ENCODE assay signal across 8 mouse cellular contexts in genomic region chr4:155086108-155087024, GRCm38 (mm10). TPM values are rescaled to one million over a fixed set of nuclear protein-coding genes. Genes with fewer than 3 reads are reported as not detected.
DNase-seq lines count a peak whose midpoint lies in the region; ATAC-seq and TF ChIP-seq lines count a peak whose summit lies in the region.

Gene Rer1, minus strand, starts transcription at chr4:155086382.
Gene Morn1, plus strand, starts transcription at chr4:155086577.

- under 1% methylated on average over 78 of the region's 85 CpGs for WGBS in heart, embryonic 11.5 days (ENCODE audit: insufficient replicate concordance)
- under 1% methylated on average over 73 of the region's 85 CpGs for WGBS in kidney, embryonic 16.5 days
- under 1% methylated on average over 84 of the region's 85 CpGs for WGBS in liver, adult 2 months

- H3K4me3 ChIP-seq in C2C12 (ENCODE audit: insufficient read depth, poor library complexity, severe bottlenecking) (peak within 1 kb of the TSS; percentile 76), myocyte (peak within 1 kb of the TSS; percentile 69)
- H3K4me3 ChIP-seq in erythroblast, embryonic 14.5 days (replicated peaks) = peak within 1 kb of the TSS; percentile 68
- peak within 1 kb of the TSS; percentile 88 for H3K4me3 ChIP-seq in heart, embryonic 11.5 days (ENCODE audit: low read depth, low read length)
- H3K4me3 ChIP-seq in kidney, embryonic 16.5 days (ENCODE audit: low read length) = peak within 1 kb of the TSS; percentile 76
- peak within 1 kb of the TSS; percentile 82 for H3K4me3 ChIP-seq in liver, adult 2 months (ENCODE audit: insufficient read depth, low read depth, low read length)

- no peaks in the 10 kb centered on the region for H3K27me3 ChIP-seq in C2C12 (ENCODE audit: control insufficient read depth, insufficient read depth, insufficient read length)
- H3K27me3 ChIP-seq in erythroblast, embryonic 14.5 days (ENCODE audit: control insufficient read depth) = no peaks in the 10 kb centered on the region
- no peaks in the 10 kb centered on the region for H3K27me3 ChIP-seq in heart, embryonic 11.5 days (ENCODE audit: control insufficient read depth, insufficient read depth, low read length)
- no peaks in the 10 kb centered on the region for H3K27me3 ChIP-seq in kidney, embryonic 16.5 days (ENCODE audit: insufficient read depth, low read length)
- H3K27me3 ChIP-seq in liver, adult 2 months (ENCODE audit: control insufficient read depth, insufficient read depth, low read length) = no peaks in the 10 kb centered on the region
- H3K27me3 ChIP-seq in myocyte (ENCODE audit: control insufficient read depth, insufficient read depth, insufficient read length) = no peaks in the 10 kb centered on the region
- H3K27me3 ChIP-seq in splenic B cell, adult 2 months (ENCODE audit: control insufficient read depth, insufficient read depth, low read length, poor library complexity, severe bottlenecking) = no peaks in the 10 kb centered on the region

- peaks cover 22% of the 10 kb centered on the region for H3K36me3 ChIP-seq in C2C12 (ENCODE audit: control insufficient read depth, insufficient read depth)
- peaks cover 46% of the 10 kb centered on the region for H3K36me3 ChIP-seq in erythroblast, embryonic 14.5 days (ENCODE audit: control insufficient read depth)
- H3K36me3 ChIP-seq in heart, embryonic 11.5 days (ENCODE audit: control insufficient read depth, insufficient read depth, low read length) = peaks cover 1% of the 10 kb centered on the region; the same call in 1 of the 2 replicates
- peaks cover 14% of the 10 kb centered on the region for H3K36me3 ChIP-seq in kidney, embryonic 16.5 days (ENCODE audit: insufficient read depth, low read length)
- H3K36me3 ChIP-seq in liver, adult 2 months (ENCODE audit: control insufficient read depth, insufficient read depth, low read length) = peaks cover 5% of the 10 kb centered on the region
- peaks cover 13% of the 10 kb centered on the region for H3K36me3 ChIP-seq in myocyte (ENCODE audit: control insufficient read depth, insufficient read depth)
- peaks cover 4% of the 10 kb centered on the region; the same call in 1 of the 2 replicates for H3K36me3 ChIP-seq in splenic B cell, adult 2 months (ENCODE audit: control insufficient read depth, insufficient read depth, low read length, poor library complexity, severe bottlenecking)

- peaks cover 38% of the 10 kb centered on the region for H3K79me3 ChIP-seq in C2C12 (ENCODE audit: low read depth)

- H3K4me2 ChIP-seq in heart, embryonic 11.5 days = peak within 1 kb of the TSS; percentile 91
- H3K4me2 ChIP-seq in kidney, embryonic 16.5 days (replicated peaks; ENCODE audit: low read depth, low read length) = peak within 1 kb of the TSS; percentile 91
- H3K4me2 ChIP-seq in myocyte (ENCODE audit: low read depth) = peak within 1 kb of the TSS; percentile 99

- peak within 1 kb of the TSS; percentile 97 for H3K9ac ChIP-seq in heart, embryonic 11.5 days (ENCODE audit: low read depth, low read length)
- H3K9ac ChIP-seq in kidney, embryonic 16.5 days (replicated peaks; ENCODE audit: low read length) = peak within 1 kb of the TSS; percentile 89
- H3K9ac ChIP-seq in liver, adult 2 months (ENCODE audit: low read depth, low read length) = peak within 1 kb of the TSS; percentile 92

- peak; percentile 95 for ATAC-seq in heart, embryonic 11.5 days (replicated peaks; ENCODE audit: insufficient number of reproducible peaks, low FRiP score, low TSS enrichment)
- peak; percentile 98 for ATAC-seq in kidney, embryonic 16.5 days (ENCODE audit: low FRiP score, low TSS enrichment)

- H3ac ChIP-seq in C2C12 (ENCODE audit: control insufficient read depth, insufficient read length, low read depth) = peak within 1 kb of the TSS; percentile 95
- H3ac ChIP-seq in myocyte (ENCODE audit: control insufficient read depth, insufficient read length) = peak within 1 kb of the TSS; percentile 72

- TF ChIP-seq CTCF in C2C12 (IDR thresholded peaks at IDR 0.05; ENCODE audit: control insufficient read depth, insufficient read depth, insufficient read length) = no peak
- no peak for TF ChIP-seq CTCF in brain, embryonic 14.5 days (IDR thresholded peaks at IDR 0.05; ENCODE audit: borderline replicate concordance, extremely low read depth, insufficient read depth, insufficient read length)
- TF ChIP-seq CTCF in liver, adult 2 months (IDR thresholded peaks at IDR 0.05; ENCODE audit: low read depth, low read length) = no peak

- H3K9me3 ChIP-seq in erythroblast, embryonic 14.5 days (ENCODE audit: control insufficient read depth, low read length) = no peaks in the 10 kb centered on the region
- H3K9me3 ChIP-seq in heart, embryonic 11.5 days (replicated peaks; ENCODE audit: control insufficient read depth, low read length) = no peaks in the 10 kb centered on the region
- H3K9me3 ChIP-seq in kidney, embryonic 16.5 days (ENCODE audit: low read length) = no peaks in the 10 kb centered on the region

- H3K79me2 ChIP-seq in C2C12 (ENCODE audit: control insufficient read depth, insufficient read depth) = peaks cover 47% of the 10 kb centered on the region
- H3K79me2 ChIP-seq in liver, adult 2 months (ENCODE audit: control insufficient read depth, insufficient read depth, low read length) = peaks cover 25% of the 10 kb centered on the region
- H3K79me2 ChIP-seq in myocyte (ENCODE audit: control insufficient read depth, insufficient read depth) = peaks cover 44% of the 10 kb centered on the region

- H3K27ac ChIP-seq in heart, embryonic 11.5 days (ENCODE audit: low read depth, low read length) = peak within 1 kb of the TSS; percentile 91
- peak within 1 kb of the TSS; percentile 91 for H3K27ac ChIP-seq in kidney, embryonic 16.5 days (ENCODE audit: low read length)
- peak within 1 kb of the TSS; percentile 87 for H3K27ac ChIP-seq in liver, adult 2 months (replicated peaks; ENCODE audit: insufficient read depth, low read depth, low read length)

- TF ChIP-seq POLR2A in brain, embryonic 14.5 days (IDR thresholded peaks at IDR 0.05; ENCODE audit: borderline replicate concordance, extremely low read depth, insufficient read depth, insufficient read length, poor library complexity, severe bottlenecking) = peak; percentile 90
- peak; percentile 72; the same call in 1 of the 2 replicates for TF ChIP-seq POLR2A in liver, adult 2 months (IDR thresholded peaks at IDR 0.05; ENCODE audit: extremely low read depth, insufficient read depth, low read length)
- peak; percentile 69 for TF ChIP-seq POLR2A in myocyte (IDR thresholded peaks at IDR 0.05; ENCODE audit: insufficient read length, low read depth)

- H3K4me1 ChIP-seq in erythroblast, embryonic 14.5 days (ENCODE audit: control insufficient read depth) = peaks cover 50% of the 10 kb centered on the region
- peaks cover 23% of the 10 kb centered on the region for H3K4me1 ChIP-seq in heart, embryonic 11.5 days (ENCODE audit: control insufficient read depth, insufficient read depth, low read length)
- H3K4me1 ChIP-seq in kidney, embryonic 16.5 days (ENCODE audit: insufficient read depth, low read length) = peaks cover 28% of the 10 kb centered on the region
- peaks cover 30% of the 10 kb centered on the region for H3K4me1 ChIP-seq in liver, adult 2 months (ENCODE audit: control insufficient read depth, insufficient read depth, low read length)

- peak; percentile 100 for DNase-seq in brain, embryonic 14.5 days (ENCODE audit: low read depth)
- DNase-seq in liver, adult 2 months (ENCODE audit: extremely low read depth, low read depth, low spot score) = peak; percentile 94
- peak; percentile 100 for DNase-seq in splenic B cell, adult 2 months (ENCODE audit: low read depth, low spot score)

TF ChIP-seq in C2C12, 6 proteins besides CTCF, POLR2A, EP300 and RAD21:
- TF ChIP-seq MAX (IDR thresholded peaks at IDR 0.05) (peak; percentile 66), MYOD1 (IDR thresholded peaks at IDR 0.05; ENCODE audit: control insufficient read depth, insufficient read length, low read depth) (no peak), CEBPB (IDR thresholded peaks at IDR 0.05; ENCODE audit: low read depth) (no peak), USF1 (IDR thresholded peaks at IDR 0.05; ENCODE audit: low read depth) (no peak), MYOG (IDR thresholded peaks at IDR 0.05; ENCODE audit: control insufficient read depth, extremely low read depth, insufficient read length) (no peak)

TF ChIP-seq in myocyte, 11 proteins besides CTCF, POLR2A, EP300 and RAD21 (continues in another document):
- TF ChIP-seq E2F4 (IDR thresholded peaks at IDR 0.05; ENCODE audit: insufficient read depth) (no peak), USF1 (IDR thresholded peaks at IDR 0.05; ENCODE audit: low read depth) (no peak), REST (IDR thresholded peaks at IDR 0.05; ENCODE audit: insufficient read depth, insufficient read length) (no peak), MYOG (IDR thresholded peaks at IDR 0.05; ENCODE audit: control insufficient read depth in 1 of 3, insufficient read depth in 1 of 3, insufficient read length in 2 of 3, low read depth in 2 of 3) (peak in 1 of 3 experiments; percentile 52), POLR2AphosphoS2 (IDR thresholded peaks at IDR 0.05; ENCODE audit: insufficient read length, low read depth) (peak; percentile 72), MAX (IDR thresholded peaks at IDR 0.05; ENCODE audit: low read depth) (no peak), MYOD1 (IDR thresholded peaks at IDR 0.05; ENCODE audit: control insufficient read depth in 1 of 3, insufficient read length in 2 of 3, low read depth in 2 of 3) (peak in 1 of 3 experiments; percentile 45), CEBPB (IDR thresholded peaks at IDR 0.05; ENCODE audit: insufficient read depth, poor library complexity, severe bottlenecking) (no peak), SRF (IDR thresholded peaks at IDR 0.05; ENCODE audit: control insufficient read depth, insufficient read length, low read depth) (no peak), TCF3 (IDR thresholded peaks at IDR 0.05; ENCODE audit: insufficient read length, low read depth) (no peak)

RNA-seq across cellular contexts. Expression of gene Rer1, which starts in this region (rescaled TPM):
- polyA plus RNA-seq in C2C12 (2012; fragmentation: generic; extraction: Trizol) (125 TPM), myocyte (2012; fragmentation: generic; extraction: Trizol) (117 TPM)
- polyA plus RNA-seq in brain, embryonic 14.5 days (2012; rRNA removed) = 84.0 and 95.7 TPM in 2 replicates
- 3.1 and 3.5 TPM in 2 replicates for polyA plus RNA-seq in erythroblast, embryonic 14.5 days (2012)
- polyA plus RNA-seq in heart, embryonic 11.5 days (2014; fragmentation: Nextera tagmentation; extraction: Ambion mirVana) = 148 TPM in 2 replicates
- polyA plus RNA-seq in kidney, embryonic 16.5 days (2015; fragmentation: Nextera tagmentation; extraction: Ambion mirVana) = 158 and 162 TPM in 2 replicates
- 128 and 135 TPM in 2 replicates for total RNA-seq in liver, adult 2 months (2014; rRNA removed)
- 84.3 and 92.1 TPM in 2 replicates for polyA plus RNA-seq in liver, adult 2 months (2012; rRNA removed)

RNA-seq across cellular contexts. Expression of gene Morn1, which starts in this region (rescaled TPM):
- polyA plus RNA-seq in C2C12 (2012; fragmentation: generic; extraction: Trizol) (1.2 TPM), myocyte (2012; fragmentation: generic; extraction: Trizol) (2.6 TPM)
- polyA plus RNA-seq in brain, embryonic 14.5 days (2012; rRNA removed) = 8.0 and 12.6 TPM in 2 replicates
- 0.21 and 0.22 TPM in 2 replicates for polyA plus RNA-seq in erythroblast, embryonic 14.5 days (2012)
- 2.5 and 2.9 TPM in 2 replicates for polyA plus RNA-seq in heart, embryonic 11.5 days (2014; fragmentation: Nextera tagmentation; extraction: Ambion mirVana)
- polyA plus RNA-seq in kidney, embryonic 16.5 days (2015; fragmentation: Nextera tagmentation; extraction: Ambion mirVana) = 5.9 and 7.0 TPM in 2 replicates
- total RNA-seq in liver, adult 2 months (2014; rRNA removed) = 2.5 and 4.2 TPM in 2 replicates
- polyA plus RNA-seq in liver, adult 2 months (2012; rRNA removed) = 3.0 and 3.6 TPM in 2 replicates

Comparison
In these comparisons a context has a peak if more than half of its experiments do, and no peak if none do; other contexts are left out.
1. Peak in every context shown above with its lines: DNase-seq, ATAC-seq, H3K4me3 ChIP-seq and H3K27ac ChIP-seq.
2. RNA of gene Rer1 (polyA plus RNA-seq): 158 to 162 TPM in kidney, embryonic 16.5 days, 148 TPM in heart, embryonic 11.5 days, 125 TPM in C2C12 (single experiment), 117 TPM in myocyte (single experiment), 84.3 to 92.1 TPM in liver, adult 2 months and 84.0 to 95.7 TPM in brain, embryonic 14.5 days; 3.1 to 3.5 TPM in erythroblast, embryonic 14.5 days; every median in the first group is over 10 times any median in the second.